Mouse (Mus musculus): ENCODE results near the gene Efcc1.

DNA sequence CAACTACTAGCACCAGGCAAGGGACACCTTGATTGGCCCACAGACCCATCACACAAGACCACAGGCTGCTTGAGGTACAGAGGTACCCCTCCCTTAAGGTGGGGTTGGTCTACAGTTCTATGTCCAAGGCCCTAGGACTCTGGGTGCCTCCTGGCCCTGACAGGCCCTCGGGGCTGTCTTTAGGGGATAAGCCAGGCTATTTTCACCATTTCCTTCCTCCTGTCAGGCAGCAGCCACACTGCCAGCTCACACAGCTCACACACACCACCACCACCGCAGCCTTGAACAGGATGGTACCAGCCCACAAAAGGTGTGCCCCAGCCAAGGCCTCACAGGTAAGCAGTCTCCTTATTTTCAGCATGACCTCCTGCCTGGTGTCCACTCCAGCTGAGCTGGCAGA, 47.2 kb downstream of the Efcc1 start, which contains the start of gene Gp9:
- TF ChIP-seq CTCF (IDR thresholded peaks at IDR 0.05; ENCODE audit: borderline replicate concordance, insufficient read depth, low read depth, low read length) (no peak), POLR2A (IDR thresholded peaks at IDR 0.05; ENCODE audit: borderline replicate concordance, insufficient read depth, low read length) (no peak)

Data from cerebellum, adult 2 months (tissue).